Mouse (Mus musculus) midbrain, embryonic 16.5 days (tissue): Measurements from ENCODE around the gene Uvrag. TPM values are rescaled to one million over a fixed set of nuclear protein-coding genes. Genes with fewer than 3 reads are reported as not detected.
A peak's percentile ranks its signal among the peaks of the same experiment; 100 is the strongest.

Experiments used
- ATAC-seq: fragments of 200-750 bp; cut with Nextera tagmentation; 2 replicates; pipeline ENCODE4 v1.8.0; 2017; ENCODE audit warnings: moderate TSS enrichment
- H3K27ac ChIP-seq: fragments of 300-500 bp; sonication (generic); 2 replicates; pipeline ENCODE4 v1.5.1; 2014; ENCODE audit warnings: mild to moderate bottlenecking, low read length, mixed read lengths
- H3K27me3 ChIP-seq: fragments of 300-500 bp; sonication (generic); 2 replicates; pipeline ENCODE4 v1.6.1; 2014; ENCODE audit warnings: low read depth, low read length, mixed read lengths; ENCODE audit not compliant: control insufficient read depth, insufficient read depth
- H3K36me3 ChIP-seq: fragments of 300-500 bp; sonication (generic); 2 replicates; pipeline ENCODE4 v1.6.1; 2014; ENCODE audit warnings: mild to moderate bottlenecking, low read length, moderate library complexity, mixed read lengths; ENCODE audit not compliant: control insufficient read depth, insufficient read depth
- H3K4me1 ChIP-seq: fragments of 300-500 bp; sonication (generic); 2 replicates; pipeline ENCODE4 v1.6.1; 2014; ENCODE audit warnings: mild to moderate bottlenecking, low read length, mixed read lengths; ENCODE audit not compliant: control insufficient read depth, insufficient read depth
- H3K4me2 ChIP-seq: fragments of 300-500 bp; sonication (generic); 2 replicates; pipeline ENCODE4 v1.6.1; 2014; ENCODE audit warnings: mild to moderate bottlenecking, low read length, mixed read lengths
- H3K4me3 ChIP-seq: fragments of 300-500 bp; sonication (generic); 2 replicates; pipeline ENCODE4 v1.5.1; 2014; ENCODE audit warnings: low read depth, mild to moderate bottlenecking, low read length, moderate library complexity, mixed read lengths
- H3K9ac ChIP-seq: fragments of 300-500 bp; sonication (generic); 2 replicates; pipeline ENCODE4 v1.6.1; 2014; ENCODE audit warnings: low read depth, low read length, mixed read lengths
- H3K9me3 ChIP-seq: fragments of 300-500 bp; sonication (generic); replicated peaks from 2 replicates; pipeline ENCODE4 v1.6.1; 2014; ENCODE audit warnings: mild to moderate bottlenecking, low read length, mixed read lengths; ENCODE audit not compliant: control insufficient read depth, poor library complexity, severe bottlenecking
- WGBS: fragments of 180-500 bp; shearing (Covaris S2); extraction: QIAGEN DNeasy Blood & Tissue Kit; methylation state at CpG from one replicate; pipeline ENCODE4 v1.1.7; 2014; 5-methylcytosine and 5-hydroxymethylcytosine counted together
- polyA plus RNA-seq: library from polyadenylated mRNA; unstranded; fragments of >200 nt; fragmentation: Nextera tagmentation; extraction: Ambion mirVana; gene quantifications from 2 replicates; pipeline ENCODE4 v1.2.1, GENCODE M21; 2015

The Uvrag gene
- polyA plus RNA-seq, 1 experiment from 2014 or later, result 16.0 TPM

DNA sequence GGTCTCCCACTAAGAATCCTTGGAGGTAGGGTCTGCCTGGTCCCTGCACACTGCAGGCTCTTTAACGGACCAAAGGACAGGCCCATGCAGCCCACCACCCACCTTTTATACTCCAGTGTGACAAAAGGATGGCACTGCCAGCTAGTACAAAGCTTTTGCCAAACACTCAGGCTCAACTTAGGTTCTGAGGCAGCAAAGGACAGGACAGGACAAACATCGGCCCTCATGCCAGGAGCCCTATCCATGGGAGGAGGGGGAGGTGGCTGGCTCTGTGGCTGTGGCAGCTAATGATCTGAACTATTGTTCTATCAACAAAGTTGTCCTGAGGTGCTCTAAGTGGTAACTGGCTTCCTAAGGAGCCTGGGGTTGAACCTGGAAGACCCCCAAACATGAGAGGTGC lies 18.5 kb upstream of the Uvrag start:
- H3K9me3 ChIP-seq, result no peaks in the 10 kb centered on the region
- no peak overlapping the region for H3K4me3 ChIP-seq
- WGBS, result 82% methylated on average over 2 of the region's 2 CpGs
- no peak for ATAC-seq
- H3K4me2 ChIP-seq, result no peak overlapping the region
- H3K27ac ChIP-seq, result no peak overlapping the region
- no peak overlapping the region for H3K9ac ChIP-seq
- H3K36me3 ChIP-seq, result no peaks in the 10 kb centered on the region
- H3K27me3 ChIP-seq, result no peaks in the 10 kb centered on the region
- 0 out of 2 replicates have a peak, but pooled peaks cover 3% of the 10 kb centered on the region for H3K4me1 ChIP-seq

DNA sequence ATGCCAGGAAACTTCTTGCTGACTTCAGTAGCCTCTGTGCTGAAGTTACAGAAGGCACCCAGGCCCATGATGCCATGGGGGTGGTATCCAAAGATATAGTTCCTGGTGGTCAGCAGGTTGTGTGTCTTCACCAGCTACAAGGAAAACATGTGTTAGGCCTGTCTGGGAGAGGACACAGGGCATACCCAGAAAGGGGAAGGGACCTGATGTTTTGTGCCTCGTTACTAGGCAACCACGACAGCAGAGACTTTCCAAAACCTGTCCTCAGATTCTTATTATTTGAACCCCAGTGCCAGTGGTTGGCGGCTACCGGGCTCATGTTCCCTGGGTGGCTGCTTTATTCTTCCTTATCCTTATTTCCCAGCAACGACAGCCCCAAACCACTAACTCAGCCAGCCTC lies 18.0 kb upstream of the Uvrag start:
- Histone ChIP-seq H3K9ac (no peak overlapping the region), H3K4me3 (no peak overlapping the region), H3K9me3 (no peaks in the 10 kb centered on the region), H3K27me3 (no peaks in the 10 kb centered on the region), H3K4me1 (0 out of 2 replicates have a peak, but pooled peaks cover 3% of the 10 kb centered on the region), H3K36me3 (no peaks in the 10 kb centered on the region), H3K4me2 (no peak overlapping the region), H3K27ac (no peak overlapping the region)
- 53% methylated on average over 5 of the region's 5 CpGs for WGBS
- no peak for ATAC-seq

DNA sequence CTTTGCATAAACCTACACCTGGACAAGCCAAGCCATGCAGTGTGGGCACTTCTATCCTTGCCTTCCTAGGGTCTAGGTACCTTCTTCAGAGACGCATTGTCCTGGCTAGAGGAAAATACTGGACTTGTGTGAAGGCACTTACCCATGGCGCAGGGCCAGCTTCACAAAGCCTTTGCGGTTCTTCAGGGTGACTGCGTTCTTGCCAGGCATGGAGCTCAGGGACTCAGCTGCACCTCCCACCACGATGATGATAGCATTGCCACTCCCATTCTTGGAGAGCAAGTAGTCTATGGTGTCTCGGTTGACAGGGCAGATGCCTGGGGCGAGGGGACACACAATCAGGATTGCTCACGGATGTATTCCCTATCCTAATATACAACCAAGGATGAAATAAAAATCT lies 17.1 kb upstream of the Uvrag start:
- no peak for ATAC-seq
- no peak overlapping the region for H3K27ac ChIP-seq
- H3K4me3 ChIP-seq, result no peak overlapping the region
- H3K36me3 ChIP-seq, result no peaks in the 10 kb centered on the region
- no peak overlapping the region for H3K4me2 ChIP-seq
- no peaks in the 10 kb centered on the region for H3K9me3 ChIP-seq
- H3K27me3 ChIP-seq, result no peaks in the 10 kb centered on the region
- no peak overlapping the region for H3K9ac ChIP-seq
- H3K4me1 ChIP-seq, result 0 out of 2 replicates have a peak, but pooled peaks cover 3% of the 10 kb centered on the region
- 88% methylated on average over 8 of the region's 8 CpGs for WGBS

GRCm38 (mm10) chr7:99156737-99157136 lies 15.8 kb upstream of the Uvrag start:
- Histone ChIP-seq H3K4me2 (no peak overlapping the region), H3K9ac (no peak overlapping the region), H3K9me3 (no peaks in the 10 kb centered on the region), H3K4me3 (no peak overlapping the region), H3K36me3 (no peaks in the 10 kb centered on the region), H3K4me1 (0 out of 2 replicates have a peak, but pooled peaks cover 3% of the 10 kb centered on the region), H3K27ac (no peak overlapping the region), H3K27me3 (no peaks in the 10 kb centered on the region)
- ATAC-seq, result no peak
- 87% methylated on average over 10 of the region's 10 CpGs for WGBS

DNA sequence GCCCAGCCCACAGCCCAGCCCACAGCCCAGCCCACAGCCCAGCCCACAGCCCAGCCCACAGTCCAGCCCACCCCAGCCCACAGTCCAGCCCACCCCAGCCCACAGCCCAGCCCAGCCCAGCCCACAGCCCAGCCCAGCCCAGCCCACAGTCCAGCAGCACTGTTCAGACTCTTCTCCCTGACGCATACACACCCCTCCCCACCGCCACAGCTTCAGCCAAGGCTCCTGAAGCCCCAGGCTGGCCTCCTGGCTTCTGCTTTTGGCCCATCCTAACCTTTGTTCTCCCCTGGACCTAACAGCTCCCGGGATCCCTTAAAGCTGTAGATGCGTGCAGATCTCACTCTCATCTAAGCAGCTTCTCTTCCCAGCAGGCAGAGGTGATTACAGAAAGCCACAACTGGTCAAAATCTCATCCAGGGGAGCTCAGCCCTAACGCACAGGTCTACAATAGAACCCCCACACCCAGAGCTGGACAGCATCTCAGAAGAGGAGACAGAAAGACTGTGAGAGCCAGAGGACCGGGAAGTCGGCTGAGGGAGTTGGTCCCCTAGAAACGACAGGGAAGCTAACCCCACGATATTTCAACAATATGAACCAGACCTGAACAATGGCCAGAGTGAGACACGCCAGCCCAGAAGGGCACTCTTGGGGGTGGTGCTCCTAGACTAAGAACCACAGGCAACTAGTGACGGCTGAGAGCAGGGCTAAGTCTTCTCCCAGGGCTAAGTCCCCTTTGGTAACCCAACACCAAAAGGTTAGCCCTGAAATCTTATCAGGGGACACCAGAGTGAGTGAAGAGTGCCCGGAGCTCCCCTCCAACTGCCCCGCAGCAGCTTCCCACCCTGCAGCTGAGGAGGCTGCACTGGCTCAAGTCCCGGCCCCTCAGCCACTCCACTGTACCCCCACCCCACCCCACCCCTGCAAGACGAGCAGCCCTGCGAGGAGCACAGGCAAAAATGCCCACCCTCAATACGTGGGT lies 14.7 kb upstream of the Uvrag start:
- ATAC-seq, result peak; percentile 55; the same call in 1 of the 2 replicates
- Histone ChIP-seq H3K4me3 (no peak overlapping the region), H3K36me3 (no peaks in the 10 kb centered on the region), H3K4me1 (0 out of 2 replicates have a peak, but pooled peaks cover 3% of the 10 kb centered on the region), H3K9me3 (no peaks in the 10 kb centered on the region), H3K4me2 (peak overlapping the region; percentile 37), H3K27me3 (no peaks in the 10 kb centered on the region), H3K9ac (no peak overlapping the region), H3K27ac (no peak overlapping the region)
- 21% methylated on average over 17 of the region's 17 CpGs for WGBS

DNA sequence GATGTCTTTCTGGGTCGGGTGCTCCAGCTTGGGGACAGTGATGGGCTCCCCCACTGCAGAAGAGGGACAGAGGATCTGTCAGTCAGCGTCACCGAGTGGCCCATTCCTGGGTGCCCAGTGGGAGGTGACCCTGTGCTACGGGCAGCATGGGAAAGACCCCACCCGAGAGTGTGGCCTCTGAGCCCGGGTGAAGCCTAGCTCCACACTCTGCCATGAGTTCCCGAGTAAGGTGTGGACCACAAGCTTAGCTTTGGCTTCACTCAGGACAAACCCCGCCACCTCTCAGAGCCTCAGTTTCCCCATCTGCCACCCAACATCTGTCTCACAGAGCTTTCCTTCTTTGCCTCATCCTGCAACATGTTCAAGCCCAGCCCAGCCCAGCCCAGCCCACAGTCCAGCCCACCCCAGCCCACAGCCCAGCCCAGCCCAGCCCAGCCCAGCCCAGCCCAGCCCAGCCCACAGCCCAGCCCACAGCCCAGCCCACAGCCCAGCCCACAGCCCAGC lies 13.8 kb upstream of the Uvrag start:
- H3K27me3 ChIP-seq, result no peaks in the 10 kb centered on the region
- no peaks in the 10 kb centered on the region for H3K36me3 ChIP-seq
- no peak overlapping the region for H3K27ac ChIP-seq
- H3K9me3 ChIP-seq, result no peaks in the 10 kb centered on the region
- no peak overlapping the region for H3K4me3 ChIP-seq
- 0 out of 2 replicates have a peak, but pooled peaks cover 3% of the 10 kb centered on the region for H3K4me1 ChIP-seq
- H3K4me2 ChIP-seq, result no peak overlapping the region
- WGBS, result 51% methylated on average over 8 of the region's 8 CpGs
- no peak overlapping the region for H3K9ac ChIP-seq
- peak; percentile 30; the same call in 1 of the 2 replicates for ATAC-seq

DNA sequence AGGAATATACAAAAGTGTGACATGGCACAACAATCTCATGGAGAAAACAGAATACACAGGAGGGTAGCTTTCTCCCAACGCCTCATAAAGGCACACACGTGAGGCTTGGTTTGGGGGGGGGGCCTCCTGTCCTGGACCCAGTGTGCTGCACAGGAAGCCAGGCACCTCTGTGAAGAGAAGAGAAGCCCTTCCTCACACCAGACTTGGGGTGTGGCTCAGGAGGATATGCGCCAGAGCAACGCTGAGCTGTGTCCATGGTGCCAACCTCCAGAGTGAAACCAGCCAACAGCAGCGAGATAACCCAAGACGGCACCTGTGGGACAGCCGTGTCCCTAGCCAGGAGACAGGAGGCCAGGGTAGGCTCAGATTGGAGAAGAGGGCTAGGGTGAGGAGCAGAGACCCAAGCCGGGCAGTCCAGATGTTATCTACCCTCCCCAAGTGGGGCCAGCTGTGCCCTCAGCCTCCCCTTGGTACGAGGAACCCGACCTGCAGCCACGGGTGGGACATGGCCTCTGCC lies 12.8 kb upstream of the Uvrag start:
- no peak for ATAC-seq
- H3K4me1 ChIP-seq, result 0 out of 2 replicates have a peak, but pooled peaks cover 3% of the 10 kb centered on the region
- no peak overlapping the region for H3K4me2 ChIP-seq
- no peak overlapping the region for H3K9ac ChIP-seq
- H3K36me3 ChIP-seq, result no peaks in the 10 kb centered on the region
- H3K27ac ChIP-seq, result no peak overlapping the region
- no peaks in the 10 kb centered on the region for H3K9me3 ChIP-seq
- no peaks in the 10 kb centered on the region for H3K27me3 ChIP-seq
- WGBS, result 89% methylated on average over 11 of the region's 11 CpGs
- H3K4me3 ChIP-seq, result no peak overlapping the region

DNA sequence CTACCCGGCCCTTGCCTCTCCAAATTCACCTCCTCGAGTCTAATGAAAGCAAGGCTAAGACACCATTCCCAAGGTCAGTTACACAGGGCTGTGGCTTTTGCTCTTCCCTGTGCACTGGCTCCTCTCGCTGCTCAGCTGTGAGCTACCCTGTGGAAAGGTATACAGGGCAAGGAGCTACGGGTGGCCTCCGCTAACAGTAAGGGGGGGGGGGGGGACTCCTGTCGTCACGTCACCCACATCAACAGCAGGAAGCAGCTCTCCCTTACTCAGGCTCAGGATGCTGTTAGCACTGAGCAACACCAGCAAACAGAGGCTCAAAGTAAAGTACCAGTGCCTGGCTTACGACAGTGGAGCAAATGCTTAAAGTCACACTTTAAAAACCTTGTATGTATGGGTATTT lies 11.8 kb upstream of the Uvrag start:
- no peak overlapping the region for H3K9ac ChIP-seq
- no peak overlapping the region for H3K4me3 ChIP-seq
- H3K36me3 ChIP-seq, result no peaks in the 10 kb centered on the region
- H3K4me2 ChIP-seq, result no peak overlapping the region
- H3K9me3 ChIP-seq, result no peaks in the 10 kb centered on the region
- no peak overlapping the region for H3K27ac ChIP-seq
- ATAC-seq, result no peak
- 93% methylated on average over 6 of the region's 8 CpGs for WGBS
- H3K4me1 ChIP-seq, result 0 out of 2 replicates have a peak, but pooled peaks cover 3% of the 10 kb centered on the region
- no peaks in the 10 kb centered on the region for H3K27me3 ChIP-seq

DNA sequence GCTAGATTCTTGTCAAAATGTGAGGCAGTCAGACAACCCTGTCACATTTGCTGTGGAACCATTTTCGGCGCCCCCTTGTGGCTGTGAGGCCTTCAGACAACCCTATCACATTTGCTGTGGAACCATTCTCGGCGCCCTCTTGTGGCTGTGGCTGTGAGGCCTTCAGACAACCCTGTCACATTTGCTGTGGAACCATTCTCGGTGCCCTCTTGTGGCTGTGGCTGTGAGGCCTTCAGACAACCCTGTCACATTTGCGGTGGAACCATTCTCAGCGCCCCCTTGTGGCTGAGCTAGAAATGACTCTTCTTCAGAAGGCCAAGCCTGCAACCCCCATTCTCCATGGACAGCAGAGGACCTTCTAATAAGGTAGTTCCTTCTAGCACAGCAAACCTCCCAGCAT lies 10.4 kb upstream of the Uvrag start:
- no peaks in the 10 kb centered on the region for H3K27me3 ChIP-seq
- no peaks in the 10 kb centered on the region for H3K36me3 ChIP-seq
- no peaks in the 10 kb centered on the region for H3K9me3 ChIP-seq
- no peak overlapping the region for H3K9ac ChIP-seq
- H3K4me3 ChIP-seq, result no peak overlapping the region
- 0 out of 2 replicates have a peak, but pooled peaks cover 3% of the 10 kb centered on the region for H3K4me1 ChIP-seq
- 6% methylated on average over 7 of the region's 7 CpGs for WGBS
- peak; percentile 44 for ATAC-seq
- H3K4me2 ChIP-seq, result no peak overlapping the region
- no peak overlapping the region for H3K27ac ChIP-seq
